Mouse (Mus musculus) heart, postnatal 0 days (tissue): Measurements from ENCODE around the gene Fmnl3. TPM values are rescaled to one million over a fixed set of nuclear protein-coding genes. Genes with fewer than 3 reads are reported as not detected.

Experiments used
- ATAC-seq: fragments of 200-750 bp; cut with Nextera tagmentation; 2 replicates; pipeline ENCODE4 v1.8.0; 2017; ENCODE audit warnings: low read depth, moderate number of reproducible peaks, moderate library complexity; ENCODE audit not compliant: insufficient read depth
- DNase-seq: peaks from one replicate; pipeline ENCODE4 v3.0.0-alpha.2; 2016; ENCODE audit warnings: low spot score
- H3K27ac ChIP-seq: fragments of 300-500 bp; sonication (generic); 2 replicates; pipeline ENCODE4 v1.5.1; 2014; ENCODE audit warnings: low read depth, mild to moderate bottlenecking
- H3K27me3 ChIP-seq: fragments of 300-500 bp; sonication (generic); 2 replicates; pipeline ENCODE4 v1.6.1; 2014; ENCODE audit warnings: low read length, mixed read lengths; ENCODE audit not compliant: control insufficient read depth, insufficient read depth
- H3K36me3 ChIP-seq: fragments of 300-500 bp; sonication (generic); replicated peaks from 2 replicates; pipeline ENCODE4 v1.6.1; 2014; ENCODE audit warnings: low read length, mixed read lengths; ENCODE audit not compliant: control insufficient read depth, insufficient read depth
- H3K4me1 ChIP-seq: fragments of 300-500 bp; sonication (generic); 2 replicates; pipeline ENCODE4 v1.6.1; 2014; ENCODE audit warnings: antibody characterized with exemption; ENCODE audit not compliant: control insufficient read depth, insufficient read depth
- H3K4me2 ChIP-seq: fragments of 300-500 bp; sonication (generic); 2 replicates; pipeline ENCODE4 v1.6.1; 2014; ENCODE audit warnings: low read depth, mild to moderate bottlenecking, low read length, moderate library complexity
- H3K4me3 ChIP-seq: fragments of 300-500 bp; sonication (generic); 2 replicates; pipeline ENCODE4 v1.5.1; 2014; ENCODE audit warnings: low read depth, low read length
- H3K9ac ChIP-seq: fragments of 300-500 bp; sonication (generic); replicated peaks from 2 replicates; pipeline ENCODE4 v1.6.1; 2014; ENCODE audit warnings: low read depth, low read length, mixed read lengths
- H3K9me3 ChIP-seq: fragments of 300-500 bp; sonication (generic); replicated peaks from 2 replicates; pipeline ENCODE4 v1.6.1; 2016; ENCODE audit warnings: low read length; ENCODE audit not compliant: control insufficient read depth
- CTCF ChIP-seq: IDR thresholded peaks from 2 replicates; pipeline ENCODE4 v1.5.1; 2016; ENCODE audit warnings: antibody characterized with exemption, control low read depth, low read depth
- EP300 ChIP-seq: IDR thresholded peaks from 2 replicates; pipeline ENCODE4 v1.6.1; 2016; ENCODE audit warnings: antibody characterized with exemption, low read depth
- WGBS: fragments of 180-500 bp; shearing (Covaris S2); extraction: QIAGEN DNeasy Blood & Tissue Kit; methylation state at CpG from one replicate; pipeline ENCODE4 v1.1.7; 2014; 5-methylcytosine and 5-hydroxymethylcytosine counted together
- polyA plus RNA-seq: library from polyadenylated mRNA; unstranded; fragments of >200 nt; fragmentation: Nextera tagmentation; extraction: Ambion mirVana; gene quantifications from 2 replicates; pipeline ENCODE4 v1.2.1, GENCODE M21; 2015
- total RNA-seq: library from RNA; depleted of rRNA; stranded (reverse); fragments of >200 nt; gene quantifications from 2 replicates; pipeline ENCODE4 v1.2.3, GENCODE M21; 2014; ENCODE audit warnings: low replicate concordance

Fmnl3 gene
- total and polyA plus RNA-seq, 2 experiments from 2014 or later, result 12.1 to 21.6 TPM

- no peaks in the 10 kb centered on the region for H3K27me3 ChIP-seq
- no peak overlapping the region for H3K4me3 ChIP-seq
- 58% methylated on average over 6 of the region's 6 CpGs for WGBS
- no peak for TF ChIP-seq CTCF
- no peak for TF ChIP-seq EP300
- H3K9me3 ChIP-seq, result no peaks in the 10 kb centered on the region
- H3K9ac ChIP-seq, result no peak overlapping the region
- 0 out of 2 replicates have a peak overlapping the region, but pooled peaks have one; percentile 11 for H3K27ac ChIP-seq
- ATAC-seq, result no peak
- no peak for DNase-seq
- H3K4me2 ChIP-seq, result no peak overlapping the region
- no peaks in the 10 kb centered on the region for H3K4me1 ChIP-seq
- no peaks in the 10 kb centered on the region for H3K36me3 ChIP-seq
Measured at GRCm38 (mm10) chr15:99384071-99384470, 13.8 kb upstream of the Fmnl3 start.

GRCm38 (mm10) chr15:99382893-99383292 lies 12.6 kb upstream of the Fmnl3 start:
- TF ChIP-seq CTCF, result no peak
- TF ChIP-seq EP300, result no peak

GRCm38 (mm10) chr15:99376240-99376639 lies 6.0 kb upstream of the Fmnl3 start:
- no peak overlapping the region for H3K4me3 ChIP-seq
- no peaks in the 10 kb centered on the region for H3K9me3 ChIP-seq
- WGBS, result 81% methylated on average over 5 of the region's 5 CpGs
- no peaks in the 10 kb centered on the region for H3K36me3 ChIP-seq
- H3K27ac ChIP-seq, result no peak overlapping the region
- no peaks in the 10 kb centered on the region for H3K27me3 ChIP-seq
- TF ChIP-seq CTCF (no peak), EP300 (no peak)
- DNase-seq (no peak), ATAC-seq (no peak)
- no peak overlapping the region for H3K4me2 ChIP-seq
- H3K9ac ChIP-seq, result no peak overlapping the region
- H3K4me1 ChIP-seq, result no peaks in the 10 kb centered on the region; the same call in 1 of the 2 replicates

More at GRCm38 (mm10) chr15:99382893-99383292, 12.6 kb upstream of the Fmnl3 start:
- Histone ChIP-seq H3K36me3 (no peaks in the 10 kb centered on the region), H3K4me2 (no peak overlapping the region), H3K4me1 (no peaks in the 10 kb centered on the region), H3K9ac (no peak overlapping the region), H3K27ac (no peak overlapping the region), H3K4me3 (no peak overlapping the region), H3K27me3 (no peaks in the 10 kb centered on the region), H3K9me3 (no peaks in the 10 kb centered on the region)
- ATAC-seq (no peak), DNase-seq (no peak)

GRCm38 (mm10) chr15:99375581-99375980 lies 5.3 kb upstream of the Fmnl3 start:
- Histone ChIP-seq H3K27ac (no peak overlapping the region), H3K36me3 (no peaks in the 10 kb centered on the region), H3K9ac (no peak overlapping the region), H3K9me3 (no peaks in the 10 kb centered on the region), H3K4me1 (no peaks in the 10 kb centered on the region; the same call in 1 of the 2 replicates), H3K4me3 (no peak overlapping the region), H3K4me2 (no peak overlapping the region), H3K27me3 (no peaks in the 10 kb centered on the region)
- WGBS, result 87% methylated on average over 3 of the region's 3 CpGs
- ATAC-seq (no peak), DNase-seq (no peak)
- TF ChIP-seq EP300 (no peak), CTCF (no peak)

GRCm38 (mm10) chr15:99375036-99375435 lies 4.8 kb upstream of the Fmnl3 start:
- DNase-seq (no peak), ATAC-seq (no peak)
- H3K4me3 ChIP-seq, result no peak overlapping the region
- no peaks in the 10 kb centered on the region for H3K27me3 ChIP-seq
- H3K9ac ChIP-seq, result no peak overlapping the region
- H3K9me3 ChIP-seq, result no peaks in the 10 kb centered on the region
- TF ChIP-seq CTCF (no peak), EP300 (no peak)
- WGBS, result 88% methylated on average over 5 of the region's 5 CpGs
- H3K36me3 ChIP-seq, result no peaks in the 10 kb centered on the region
- H3K4me2 ChIP-seq, result no peak overlapping the region
- H3K27ac ChIP-seq, result no peak overlapping the region
- no peaks in the 10 kb centered on the region; the same call in 1 of the 2 replicates for H3K4me1 ChIP-seq

GRCm38 (mm10) chr15:99372761-99373160 lies 2.5 kb upstream of the Fmnl3 start:
- no peaks in the 10 kb centered on the region for H3K27me3 ChIP-seq
- 67% methylated on average over 9 of the region's 9 CpGs for WGBS
- ATAC-seq, result no peak

More at GRCm38 (mm10) chr15:99372761-99373160, 2.5 kb upstream of the Fmnl3 start:
- Histone ChIP-seq H3K36me3 (no peaks in the 10 kb centered on the region), H3K27ac (no peak overlapping the region), H3K9ac (no peak overlapping the region), H3K4me1 (no peaks in the 10 kb centered on the region; the same call in 1 of the 2 replicates), H3K9me3 (no peaks in the 10 kb centered on the region), H3K4me3 (no peak overlapping the region), H3K4me2 (no peak overlapping the region)
- TF ChIP-seq EP300 (no peak), CTCF (no peak)
- no peak for DNase-seq
